Mouse (Mus musculus) liver, adult 2 months (tissue): ENCODE data around the gene Ets2. TPM values are rescaled to one million over a fixed set of nuclear protein-coding genes. Genes with fewer than 3 reads are reported as not detected.

Experiments
- DNase-seq: peaks from one replicate; pipeline ENCODE4 v3.0.0-alpha.2; 2011; ENCODE audit warnings: low read depth, low spot score; ENCODE audit errors: extremely low read depth
- H3K27ac ChIP-seq: fragments of 200-500 bp; replicated peaks from 2 replicates; pipeline ENCODE4 v1.5.1; 2012; ENCODE audit warnings: low read depth, mild to moderate bottlenecking, control low read depth, inconsistent platforms, low read length; ENCODE audit not compliant: insufficient read depth
- H3K27me3 ChIP-seq: fragments of 200-500 bp; 2 replicates; pipeline ENCODE4 v1.6.1; 2012; ENCODE audit warnings: mild to moderate bottlenecking, moderate library complexity, low read length, inconsistent platforms; ENCODE audit not compliant: control insufficient read depth, insufficient read depth
- H3K36me3 ChIP-seq: fragments of 200-500 bp; 2 replicates; pipeline ENCODE4 v1.6.1; 2012; ENCODE audit warnings: low read length, inconsistent platforms; ENCODE audit not compliant: control insufficient read depth, insufficient read depth
- H3K4me1 ChIP-seq: fragments of 200-500 bp; 2 replicates; pipeline ENCODE4 v1.6.1; 2011; ENCODE audit warnings: low read length; ENCODE audit not compliant: control insufficient read depth, insufficient read depth
- H3K4me3 ChIP-seq: fragments of 200-500 bp; 2 replicates; pipeline ENCODE4 v1.5.1; 2011; ENCODE audit warnings: low read depth, mild to moderate bottlenecking, control low read depth, low read length, moderate library complexity; ENCODE audit not compliant: insufficient read depth
- H3K79me2 ChIP-seq: fragments of 200-500 bp; 2 replicates; pipeline ENCODE4 v1.6.1; 2012; ENCODE audit warnings: inconsistent platforms, mild to moderate bottlenecking, low read length, moderate library complexity; ENCODE audit not compliant: control insufficient read depth, insufficient read depth
- H3K9ac ChIP-seq: fragments of 200-500 bp; 2 replicates; pipeline ENCODE4 v1.6.1; 2012; ENCODE audit warnings: low read depth, mild to moderate bottlenecking, control low read depth, inconsistent platforms, low read length
- CTCF ChIP-seq: fragments of 200-500 bp; IDR thresholded peaks from 2 replicates; pipeline ENCODE4 v1.5.1; 2011; ENCODE audit warnings: low read depth, low read length, control low read depth
- POLR2A ChIP-seq: fragments of 200-500 bp; IDR thresholded peaks from 2 replicates; pipeline ENCODE4 v1.6.1; 2011; ENCODE audit warnings: low read length, control low read depth; ENCODE audit not compliant: insufficient read depth; ENCODE audit errors: extremely low read depth
- WGBS: fragments of 180-500 bp; shearing (Covaris S2); methylation state at CpG from one replicate; pipeline ENCODE4 v1.1.7; 2018; 5-methylcytosine and 5-hydroxymethylcytosine counted together
- polyA plus RNA-seq: library from polyadenylated mRNA; depleted of rRNA; stranded (reverse); fragments of >200 nt; gene quantifications from 2 replicates; pipeline ENCODE4 v1.2.3, GENCODE M21; 2012; rRNA removed
- total RNA-seq: library from RNA; depleted of rRNA; stranded (reverse); fragments of >200 nt; gene quantifications from 2 replicates; pipeline ENCODE4 v1.2.3, GENCODE M21; 2014; rRNA removed

Ets2 gene
- total RNA-seq (10.7 and 15.4 TPM in 2 replicates), polyA plus RNA-seq (14.6 TPM in 2 replicates)

GRCm38 (mm10) chr16:95701802-95702561 is at the start of gene Ets2:
Ets2 (plus strand) TSS chr16:95702075.
- Histone ChIP-seq H3K27me3 (no peaks in the 10 kb centered on the region), H3K4me3 (peak within 1 kb of the TSS; percentile 85), H3K9ac (peak within 1 kb of the TSS; percentile 95), H3K36me3 (no peaks in the 10 kb centered on the region; the same call in none of the 2 replicates), H3K4me1 (peaks cover 12% of the 10 kb centered on the region), H3K27ac (peak within 1 kb of the TSS; percentile 96), H3K79me2 (peaks cover 25% of the 10 kb centered on the region)
- TF ChIP-seq CTCF: peak; percentile 94
- TF ChIP-seq POLR2A: peak; percentile 95
- DNase-seq: peak; percentile 76
- under 1% methylated on average over 63 of the region's 64 CpGs for WGBS

- Histone ChIP-seq H3K27ac (no peak overlapping the region), H3K4me3 (no peak overlapping the region), H3K79me2 (no peaks in the 10 kb centered on the region), H3K36me3 (no peaks in the 10 kb centered on the region), H3K4me1 (peaks cover 6% of the 10 kb centered on the region; the same call in 1 of the 2 replicates), H3K9ac (no peak overlapping the region), H3K27me3 (no peaks in the 10 kb centered on the region)
- WGBS: 95% methylated on average over 15 of the region's 15 CpGs
- TF ChIP-seq POLR2A (no peak), CTCF (no peak)
- no peak for DNase-seq
Measured at GRCm38 (mm10) chr16:95654204-95654611, 47.7 kb upstream of the Ets2 start.

GRCm38 (mm10) chr16:95656535-95656934 is 45.3 kb upstream of the Ets2 start:
- Histone ChIP-seq H3K27me3 (no peaks in the 10 kb centered on the region), H3K79me2 (no peaks in the 10 kb centered on the region), H3K4me3 (no peak overlapping the region), H3K9ac (no peak overlapping the region), H3K36me3 (no peaks in the 10 kb centered on the region), H3K4me1 (peaks cover 7% of the 10 kb centered on the region; the same call in 1 of the 2 replicates), H3K27ac (no peak overlapping the region)
- 98% methylated on average over 4 of the region's 4 CpGs for whole genome bisulfite sequencing
- no peak for DNase-seq
- TF ChIP-seq POLR2A: no peak
- no peak for TF ChIP-seq CTCF

GRCm38 (mm10) chr16:95657187-95657586 is 44.7 kb upstream of the Ets2 start:
- Histone ChIP-seq H3K27me3 (no peaks in the 10 kb centered on the region), H3K9ac (no peak overlapping the region), H3K79me2 (no peaks in the 10 kb centered on the region), H3K4me3 (no peak overlapping the region), H3K4me1 (peaks cover 7% of the 10 kb centered on the region; the same call in 1 of the 2 replicates), H3K36me3 (no peaks in the 10 kb centered on the region), H3K27ac (no peak overlapping the region)
- whole genome bisulfite sequencing: 43% methylated on average over 5 of the region's 5 CpGs
- TF ChIP-seq CTCF (no peak), POLR2A (no peak)
- peak; percentile 81 for DNase-seq

- DNase-seq: no peak
- H3K79me2 ChIP-seq: no peaks in the 10 kb centered on the region
- H3K36me3 ChIP-seq: no peaks in the 10 kb centered on the region
- 99% methylated on average over 5 of the region's 5 CpGs for WGBS
- H3K4me1 ChIP-seq: peaks cover 7% of the 10 kb centered on the region; the same call in 1 of the 2 replicates
- no peak overlapping the region for H3K9ac ChIP-seq
- H3K4me3 ChIP-seq: no peak overlapping the region
- TF ChIP-seq POLR2A (no peak), CTCF (peak; percentile 48)
- H3K27ac ChIP-seq: no peak overlapping the region
- H3K27me3 ChIP-seq: no peaks in the 10 kb centered on the region
Measured at GRCm38 (mm10) chr16:95657756-95658155, 44.1 kb upstream of the Ets2 start.
